Mouse (Mus musculus) 3T3-L1 (cell line): ENCODE data around the gene G0s2.
A peak's percentile ranks its signal among the peaks of the same experiment; 100 is the strongest.
"Not testable (repeated sequence)": the region's sequence is repeated elsewhere in the genome, so short reads cannot be mapped to it uniquely, and the experiment has no call there.

Experiments used
- DNase-seq: peaks from one replicate; pipeline ENCODE4 v3.0.0-alpha.2; 2015; ENCODE audit warnings: low read depth, low spot score

Gene G0s2

GRCm38 (mm10) chr1:193287578-193287977, 14.6 kb upstream of the G0s2 start:
- no peak for DNase-seq

- not testable (repeated sequence) for DNase-seq
Observed at GRCm38 (mm10) chr1:193285766-193286325, 12.8 kb upstream of the G0s2 start.

GRCm38 (mm10) chr1:193284228-193284779, 11.3 kb upstream of the G0s2 start:
- no peak for DNase-seq

GRCm38 (mm10) chr1:193281344-193281743, 8.3 kb upstream of the G0s2 start:
- DNase-seq = no peak

- DNase-seq = no peak
Observed at GRCm38 (mm10) chr1:193279492-193279891, 6.5 kb upstream of the G0s2 start.

GRCm38 (mm10) chr1:193278414-193279045, 5.5 kb upstream of the G0s2 start:
- no peak for DNase-seq

GRCm38 (mm10) chr1:193274407-193275071, 1.5 kb upstream of the G0s2 start:
- no peak for DNase-seq

- DNase-seq = no peak
Observed at GRCm38 (mm10) chr1:193272137-193272915, 691 bp downstream of the G0s2 start.

- DNase-seq = no peak
Observed at GRCm38 (mm10) chr1:193270965-193271763, 1.9 kb downstream of the G0s2 start.

GRCm38 (mm10) chr1:193265734-193266133, 7.3 kb downstream of the G0s2 start:
- no peak for DNase-seq

GRCm38 (mm10) chr1:193263955-193264598, 8.9 kb downstream of the G0s2 start, which contains the start of gene Hsd11b1:
TSS of gene Hsd11b1 (minus strand) at chr1:193264075.
- DNase-seq = no peak

GRCm38 (mm10) chr1:193263026-193263907, 9.8 kb downstream of the G0s2 start:
- DNase-seq = no peak

- no peak for DNase-seq
Observed at GRCm38 (mm10) chr1:193261897-193262548, 11.0 kb downstream of the G0s2 start.

GRCm38 (mm10) chr1:193259559-193259958, 13.5 kb downstream of the G0s2 start:
- no peak for DNase-seq

GRCm38 (mm10) chr1:193256621-193257098, 16.4 kb downstream of the G0s2 start:
- DNase-seq = peak; percentile 27

GRCm38 (mm10) chr1:193256289-193256577, 16.8 kb downstream of the G0s2 start:
- no peak for DNase-seq

- DNase-seq = peak; percentile 77
Observed at GRCm38 (mm10) chr1:193255488-193256288, 17.3 kb downstream of the G0s2 start.

GRCm38 (mm10) chr1:193255032-193255431, 18.0 kb downstream of the G0s2 start:
- DNase-seq = no peak
